Mouse (Mus musculus) layer of hippocampus, adult 9-10 months (tissue): Measurements from ENCODE around the gene 2010300C02Rik.

Experiments
- DNase-seq: peaks from one replicate; pipeline ENCODE4 v3.0.0; 2022; ENCODE audit warnings: low spot score

Gene 2010300C02Rik

DNA sequence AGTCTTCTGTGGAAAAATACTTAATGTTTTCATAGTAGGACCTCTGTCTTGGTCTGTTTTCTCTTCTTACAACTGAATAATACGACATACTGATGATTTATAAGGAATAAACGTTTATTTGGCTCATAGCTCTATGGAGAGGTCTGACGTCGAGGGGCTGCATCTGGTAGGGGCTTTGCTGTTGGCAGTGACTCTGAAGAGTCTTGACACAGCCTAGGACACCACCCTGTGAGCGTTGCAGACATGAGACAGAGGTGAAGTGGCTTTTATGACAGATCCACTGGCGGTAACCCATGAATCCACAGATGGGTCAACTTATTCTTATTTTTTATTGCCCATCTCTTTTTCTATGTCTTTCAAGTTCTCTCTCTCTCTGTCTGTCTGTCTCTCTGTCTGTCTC is 52.5 kb downstream of the 2010300C02Rik start:
- no peak for DNase-seq

DNA sequence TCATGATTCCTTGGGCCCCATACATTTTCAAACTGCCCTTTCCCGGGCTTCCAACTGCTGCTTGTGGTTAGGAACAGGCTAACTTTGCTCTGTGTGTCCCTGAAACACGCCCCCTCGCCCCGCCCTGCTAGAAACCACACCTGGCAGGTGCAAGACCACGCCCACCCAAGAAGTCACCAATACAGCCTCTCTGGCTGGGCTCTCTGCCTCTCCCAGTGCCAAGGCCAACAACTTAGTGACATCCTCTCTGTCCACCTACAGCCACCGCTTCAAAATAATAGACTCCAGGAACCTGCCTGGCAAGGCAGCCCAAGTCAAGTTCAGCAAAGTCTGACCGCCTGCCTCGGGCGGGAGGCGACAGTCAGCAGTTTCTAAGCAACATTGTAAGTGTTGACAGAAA is 53.3 kb downstream of the 2010300C02Rik start:
- DNase-seq: no peak

GRCm38 (mm10) chr1:37665539-37666323 is 54.2 kb downstream of the 2010300C02Rik start:
- DNase-seq: no peak

DNA sequence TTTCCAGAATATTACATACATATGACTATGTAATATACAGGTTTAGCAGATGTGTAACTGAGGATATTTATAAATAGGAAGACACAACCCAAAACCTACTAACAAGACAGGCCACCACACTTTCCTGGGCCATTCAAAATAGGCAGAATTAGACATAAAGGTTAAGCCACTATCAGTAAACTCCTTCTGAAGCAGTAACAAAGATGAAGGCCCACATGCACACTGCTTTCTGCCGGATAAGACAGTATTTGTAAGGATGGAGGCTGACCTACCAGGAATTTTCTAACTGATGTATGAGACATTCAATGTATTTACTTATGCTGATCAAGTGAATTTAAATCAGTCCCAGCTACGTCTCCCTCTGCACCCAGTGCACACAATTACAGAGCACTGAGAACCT is 55.4 kb downstream of the 2010300C02Rik start:
- no peak for DNase-seq

GRCm38 (mm10) chr1:37663606-37664005 is 56.3 kb downstream of the 2010300C02Rik start:
- DNase-seq: no peak

DNA sequence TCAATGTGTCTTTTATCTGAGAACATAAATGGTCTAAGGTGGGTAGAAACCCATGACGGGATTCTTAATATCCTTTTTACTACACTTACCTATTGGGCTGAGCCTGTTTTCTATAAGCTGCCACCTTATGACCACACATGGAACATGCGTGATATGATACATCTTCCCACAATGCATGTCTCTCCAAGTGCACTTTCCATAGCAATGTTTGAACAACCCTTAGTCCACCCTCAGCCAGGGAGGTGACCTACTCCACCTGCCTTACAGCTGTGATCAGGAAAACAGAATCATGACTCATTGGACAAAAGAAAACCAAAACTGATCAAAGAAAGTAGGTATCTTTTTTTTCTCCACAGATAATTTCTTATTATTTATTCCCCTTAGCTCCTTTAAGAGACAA is 63.9 kb downstream of the 2010300C02Rik start:
- no peak for DNase-seq

- no peak for DNase-seq
These were observed 65.9 kb downstream of the 2010300C02Rik start for GRCm38 (mm10) chr1:37653992-37654391.

- DNase-seq: no peak
These were observed 72.8 kb downstream of the 2010300C02Rik start for GRCm38 (mm10) chr1:37647066-37647465.

- no peak for DNase-seq
These were observed 75.4 kb downstream of the 2010300C02Rik start for GRCm38 (mm10) chr1:37644501-37644900.

GRCm38 (mm10) chr1:37643794-37644365 is 76.0 kb downstream of the 2010300C02Rik start:
- DNase-seq: no peak

DNA sequence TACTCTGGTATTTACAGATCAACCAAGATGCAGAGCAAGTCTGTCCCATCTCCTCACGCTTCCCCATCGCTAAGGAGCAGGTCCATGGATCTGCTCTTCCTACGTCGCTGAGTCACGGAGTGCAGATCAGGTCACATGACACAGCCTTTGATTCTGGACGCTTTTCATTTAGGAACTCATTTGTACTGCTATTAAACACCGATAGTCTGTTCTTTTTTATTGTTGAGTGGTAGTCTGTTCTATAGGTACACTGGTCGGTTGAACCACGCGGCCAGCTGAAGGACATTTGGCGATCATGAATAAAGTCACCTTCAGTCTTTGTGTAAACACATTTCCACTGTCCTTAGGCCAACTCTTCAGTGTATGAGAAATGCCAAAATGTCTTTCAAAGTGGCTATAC is 78.5 kb downstream of the 2010300C02Rik start:
- DNase-seq: no peak

DNA sequence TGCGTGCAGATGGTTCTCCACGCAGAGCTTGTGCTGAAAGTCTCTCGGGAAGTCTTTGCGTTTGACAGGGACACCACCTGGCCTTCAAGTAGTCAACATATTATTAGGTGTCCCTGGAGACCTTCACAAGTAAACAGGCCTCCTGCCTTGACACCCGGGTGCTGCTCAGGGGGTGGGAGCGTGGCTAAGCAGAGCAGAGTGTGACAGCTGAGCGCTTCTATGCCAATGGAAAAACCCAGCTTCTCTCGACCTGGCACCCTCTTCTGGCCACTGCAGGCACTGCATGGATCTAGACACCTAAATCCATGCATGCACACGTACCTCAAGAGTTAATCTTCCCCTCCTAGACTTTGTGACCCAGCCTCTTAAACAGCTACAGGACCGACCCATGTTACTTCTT is 80.8 kb downstream of the 2010300C02Rik start:
- peak; percentile 78 for DNase-seq

- no peak for DNase-seq
These were observed 81.3 kb downstream of the 2010300C02Rik start for GRCm38 (mm10) chr1:37638560-37638959.

DNA sequence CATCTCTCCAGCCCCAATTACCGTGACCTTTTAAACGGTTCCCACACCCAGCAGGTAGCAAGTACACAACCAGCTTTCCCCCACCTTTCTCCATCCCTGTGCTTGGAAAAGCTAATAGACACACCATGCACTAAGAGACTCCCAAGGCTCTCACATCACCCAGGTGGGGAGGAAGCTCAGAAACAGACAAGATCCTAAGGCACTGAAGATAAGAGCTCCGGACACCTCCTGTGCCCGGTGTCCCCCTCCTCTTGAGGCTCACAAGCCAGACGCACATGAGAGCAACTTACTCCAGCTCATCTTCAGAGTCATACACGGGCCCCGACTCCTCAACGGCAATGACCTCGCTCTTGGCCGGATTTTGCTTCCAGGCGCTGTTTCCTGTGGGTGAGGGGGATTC is 82.3 kb downstream of the 2010300C02Rik start:
- no peak for DNase-seq

GRCm38 (mm10) chr1:37636824-37637223 is 83.1 kb downstream of the 2010300C02Rik start:
- DNase-seq: no peak

DNA sequence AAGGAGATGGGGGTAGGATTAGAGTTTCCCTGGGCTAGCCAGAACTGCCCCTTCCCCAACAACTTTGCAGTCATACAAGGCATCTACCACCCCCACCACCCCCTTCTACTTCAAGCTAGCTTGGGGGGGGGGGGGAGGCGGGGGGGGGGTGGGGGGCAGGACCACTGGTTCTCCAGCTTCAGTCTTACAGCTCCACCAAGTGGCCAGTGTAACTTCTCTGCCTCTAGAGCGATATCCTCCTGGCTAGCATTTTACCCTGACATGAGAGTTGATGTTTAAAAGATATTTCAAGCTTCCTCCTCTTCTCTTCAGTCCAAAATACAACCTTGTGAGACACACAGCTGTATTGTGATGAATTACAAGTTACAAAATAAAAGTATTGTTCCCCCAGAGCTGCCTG is 83.7 kb downstream of the 2010300C02Rik start:
- no peak for DNase-seq

DNA sequence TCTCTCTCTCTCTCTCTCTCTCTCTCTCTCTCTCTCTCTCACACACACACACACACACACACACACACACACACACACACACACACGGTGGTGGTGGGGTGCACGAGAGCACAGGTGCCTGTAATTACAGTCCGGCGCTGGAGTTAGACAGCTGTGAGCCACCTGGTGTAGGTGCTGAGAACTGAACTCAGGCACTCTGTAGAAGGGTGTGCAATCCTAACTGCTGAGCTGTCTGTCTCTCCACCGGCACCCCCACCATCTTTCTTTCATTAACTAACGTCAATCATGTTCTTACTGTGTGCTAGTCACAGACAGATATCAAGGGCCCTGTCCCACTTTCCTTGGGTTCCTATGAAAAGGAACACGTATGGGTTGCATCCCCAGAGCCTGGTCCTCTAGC is 84.2 kb downstream of the 2010300C02Rik start:
- DNase-seq: no peak

- DNase-seq: no peak
These were observed 85.2 kb downstream of the 2010300C02Rik start for GRCm38 (mm10) chr1:37634658-37635057.

- no peak for DNase-seq
These were observed 86.4 kb downstream of the 2010300C02Rik start for GRCm38 (mm10) chr1:37633516-37633915.

- DNase-seq: no peak
These were observed 87.5 kb downstream of the 2010300C02Rik start for GRCm38 (mm10) chr1:37632425-37632824.

GRCm38 (mm10) chr1:37631456-37631855 is 88.4 kb downstream of the 2010300C02Rik start:
- no peak for DNase-seq

GRCm38 (mm10) chr1:37630412-37631210 is 89.3 kb downstream of the 2010300C02Rik start:
- no peak for DNase-seq

DNA sequence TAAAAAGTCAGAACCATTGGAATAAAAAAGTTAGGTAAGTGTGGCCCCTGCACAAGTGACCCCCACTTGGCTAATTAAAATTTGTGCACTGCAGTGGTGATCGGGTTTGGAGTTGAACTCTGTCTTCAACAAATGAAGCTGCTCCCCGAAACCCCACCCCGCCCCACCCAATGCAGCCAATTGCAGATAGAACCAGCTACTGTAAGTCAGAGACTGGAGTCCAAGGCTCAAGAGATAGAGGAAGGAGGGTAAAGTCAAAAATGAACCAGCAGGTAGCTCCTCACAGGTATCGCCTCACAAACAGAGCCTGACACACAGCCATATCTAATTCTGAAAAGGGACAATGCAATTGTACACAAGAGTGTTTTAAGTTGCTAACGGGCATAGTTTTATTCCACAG is 90.0 kb downstream of the 2010300C02Rik start:
- no peak for DNase-seq
